Mouse (Mus musculus) midbrain, embryonic 14.5 days (tissue): ENCODE measurements around the gene Tusc2. TPM values are rescaled to one million over a fixed set of nuclear protein-coding genes. Genes with fewer than 3 reads are reported as not detected.

Experiments used
- ATAC-seq: fragments of 200-750 bp; cut with Nextera tagmentation; 2 replicates; pipeline ENCODE4 v1.8.0; 2017; ENCODE audit warnings: moderate number of reproducible peaks, moderate library complexity; ENCODE audit not compliant: low FRiP score, low TSS enrichment
- DNase-seq: peaks from one replicate; pipeline ENCODE4 v3.0.0-alpha.2; 2015
- H3K27ac ChIP-seq: fragments of 300-500 bp; sonication (generic); replicated peaks from 2 replicates; pipeline ENCODE4 v1.5.1; 2014; ENCODE audit warnings: mild to moderate bottlenecking, low read depth, low read length, moderate library complexity
- H3K27me3 ChIP-seq: fragments of 300-500 bp; sonication (generic); 2 replicates; pipeline ENCODE4 v1.6.1; 2014; ENCODE audit warnings: low read length, control low read depth, mixed read lengths; ENCODE audit not compliant: control insufficient read depth, insufficient read depth
- H3K36me3 ChIP-seq: fragments of 300-500 bp; sonication (generic); 2 replicates; pipeline ENCODE4 v1.6.1; 2014; ENCODE audit warnings: low read length, control low read depth; ENCODE audit not compliant: control insufficient read depth, insufficient read depth
- H3K4me1 ChIP-seq: fragments of 300-500 bp; sonication (generic); 2 replicates; pipeline ENCODE4 v1.6.1; 2014; ENCODE audit warnings: mild to moderate bottlenecking, antibody characterized with exemption, low read length, control low read depth; ENCODE audit not compliant: control insufficient read depth, insufficient read depth
- H3K4me2 ChIP-seq: fragments of 300-500 bp; sonication (generic); 2 replicates; pipeline ENCODE4 v1.6.1; 2014; ENCODE audit warnings: mild to moderate bottlenecking, low read length, moderate library complexity
- H3K4me3 ChIP-seq: fragments of 300-500 bp; sonication (generic); replicated peaks from 2 replicates; pipeline ENCODE4 v1.5.1; 2014; ENCODE audit warnings: low read depth, low read length
- H3K9ac ChIP-seq: fragments of 300-500 bp; sonication (generic); replicated peaks from 2 replicates; pipeline ENCODE4 v1.6.1; 2014; ENCODE audit warnings: mild to moderate bottlenecking, low read length, moderate library complexity
- H3K9me3 ChIP-seq: fragments of 300-500 bp; sonication (generic); 2 replicates; pipeline ENCODE4 v1.6.1; 2016; ENCODE audit warnings: low read length, control low read depth, mixed read lengths; ENCODE audit not compliant: control insufficient read depth
- WGBS: fragments of 180-500 bp; shearing (Covaris S2); extraction: QIAGEN DNeasy Blood & Tissue Kit; methylation state at CpG from one replicate; pipeline ENCODE4 v1.1.7; 2014; 5-methylcytosine and 5-hydroxymethylcytosine counted together
- polyA plus RNA-seq: library from polyadenylated mRNA; unstranded; fragments of >200 nt; fragmentation: Nextera tagmentation; extraction: Ambion mirVana; gene quantifications from 2 replicates; pipeline ENCODE4 v1.2.1, GENCODE M21; 2014

Tusc2 gene
- polyA plus RNA-seq, 1 experiment from 2014 or later = 120 TPM

GRCm38 (mm10) chr9:107549297-107550074, 13.6 kb upstream of the Tusc2 start:
- Histone ChIP-seq H3K4me3 (no peak overlapping the region), H3K27ac (no peak overlapping the region), H3K27me3 (peaks cover 30% of the 10 kb centered on the region), H3K4me2 (no peak overlapping the region), H3K9me3 (no peaks in the 10 kb centered on the region), H3K36me3 (peaks cover 9% of the 10 kb centered on the region), H3K4me1 (peaks cover 23% of the 10 kb centered on the region), H3K9ac (no peak overlapping the region)
- 87% methylated on average over 20 of the region's 20 CpGs for WGBS
- DNase-seq = no peak
- no peak for ATAC-seq

GRCm38 (mm10) chr9:107550491-107551116, 12.5 kb upstream of the Tusc2 start:
- WGBS = 26% methylated on average over 23 of the region's 23 CpGs

DNA sequence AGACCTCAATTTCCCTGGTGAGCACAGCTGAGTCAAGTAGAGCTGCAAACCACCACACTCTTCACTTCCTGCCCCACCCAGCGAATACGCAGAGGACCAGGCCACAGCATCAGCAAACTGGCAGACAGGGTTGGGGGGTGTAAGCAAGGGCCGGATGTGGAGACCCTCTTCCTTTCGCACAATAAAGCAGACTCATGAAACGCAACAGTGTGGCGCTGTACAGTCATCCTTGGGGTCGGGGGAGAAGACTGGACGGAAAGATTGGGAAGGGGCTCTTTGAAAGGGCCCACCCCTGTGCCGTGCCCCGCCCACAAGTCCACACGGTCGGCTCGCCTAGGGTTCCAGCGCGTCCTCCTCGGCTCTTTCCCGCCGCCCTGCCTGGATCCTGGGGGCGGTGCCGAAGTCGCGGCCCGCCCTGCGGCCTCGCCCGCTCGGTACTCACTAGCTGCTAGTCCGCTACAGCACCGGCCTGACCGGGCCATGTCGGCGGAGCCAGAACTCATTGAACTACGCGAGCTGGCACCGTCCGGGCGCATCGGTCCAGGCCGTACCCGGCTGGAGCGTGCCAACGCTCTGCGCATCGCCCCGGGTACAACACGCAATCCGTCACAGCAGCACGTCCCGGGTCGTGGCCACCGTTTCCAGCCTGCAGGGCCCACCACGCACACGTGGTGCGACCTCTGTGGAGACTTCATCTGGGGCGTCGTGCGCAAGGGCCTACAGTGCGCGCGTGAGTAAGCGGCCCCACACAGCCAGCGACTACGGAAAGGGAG, 11.8 kb upstream of the Tusc2 start, which contains the start of gene Rassf1:
TSS of gene Rassf1 (plus strand) at position 439 of the 773 bp plus-strand sequence.
- H3K9ac ChIP-seq = peak within 1 kb of the TSS; percentile 45; the same call in 1 of the 2 replicates
- H3K4me3 ChIP-seq = peak within 1 kb of the TSS; percentile 29
- H3K4me1 ChIP-seq = peaks cover 35% of the 10 kb centered on the region
- peaks cover 30% of the 10 kb centered on the region for H3K27me3 ChIP-seq
- ATAC-seq = no peak
- H3K27ac ChIP-seq = no peak within 1 kb of the TSS
- peak within 1 kb of the TSS; percentile 53 for H3K4me2 ChIP-seq
- H3K9me3 ChIP-seq = no peaks in the 10 kb centered on the region
- WGBS = 2% methylated on average over 63 of the region's 63 CpGs
- no peaks in the 10 kb centered on the region for H3K36me3 ChIP-seq
- peak; percentile 48 for DNase-seq

More at GRCm38 (mm10) chr9:107550491-107551116, 12.5 kb upstream of the Tusc2 start:
- ATAC-seq (no peak), DNase-seq (no peak)
- no peaks in the 10 kb centered on the region for H3K9me3 ChIP-seq
- no peak overlapping the region for H3K9ac ChIP-seq
- H3K4me1 ChIP-seq = peaks cover 28% of the 10 kb centered on the region
- H3K36me3 ChIP-seq = no peaks in the 10 kb centered on the region
- peak overlapping the region; percentile 53; the same call in 1 of the 2 replicates for H3K4me2 ChIP-seq
- H3K4me3 ChIP-seq = peak overlapping the region; percentile 29; the same call in 1 of the 2 replicates
- H3K27ac ChIP-seq = no peak overlapping the region
- H3K27me3 ChIP-seq = peaks cover 30% of the 10 kb centered on the region

DNA sequence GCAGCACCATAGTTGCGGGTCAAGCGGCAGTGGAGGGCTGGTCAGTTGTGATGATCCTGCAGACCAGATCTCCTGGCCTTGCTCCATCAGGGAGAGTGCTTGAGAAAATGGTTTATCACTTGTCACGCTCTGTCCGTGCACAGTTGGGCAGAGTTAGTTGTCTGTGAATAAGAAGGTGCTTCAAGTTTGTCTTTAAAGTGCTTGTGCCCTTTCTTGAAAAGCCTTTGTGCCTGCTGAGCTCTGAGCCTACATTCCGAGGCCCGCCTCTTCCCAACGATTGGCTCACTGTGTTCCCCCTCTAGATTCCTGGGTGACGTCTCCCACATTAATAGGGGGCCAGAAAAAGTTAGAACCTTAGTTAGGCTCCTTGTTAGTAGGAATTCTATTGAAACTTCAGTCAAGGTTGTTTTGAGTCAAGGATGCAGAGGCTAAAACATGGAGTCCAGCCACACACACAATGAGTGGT, 11.1 kb upstream of the Tusc2 start:
- 11% methylated on average over 8 of the region's 8 CpGs for WGBS
- Histone ChIP-seq H3K4me2 (peak overlapping the region; percentile 53), H3K9ac (0 out of 2 replicates have a peak overlapping the region, but pooled peaks have one; percentile 45), H3K27me3 (peaks cover 30% of the 10 kb centered on the region), H3K4me1 (peaks cover 34% of the 10 kb centered on the region), H3K9me3 (no peaks in the 10 kb centered on the region), H3K27ac (no peak overlapping the region), H3K4me3 (peak overlapping the region; percentile 29), H3K36me3 (peaks cover 3% of the 10 kb centered on the region; the same call in 1 of the 2 replicates)
- DNase-seq (no peak), ATAC-seq (no peak)

DNA sequence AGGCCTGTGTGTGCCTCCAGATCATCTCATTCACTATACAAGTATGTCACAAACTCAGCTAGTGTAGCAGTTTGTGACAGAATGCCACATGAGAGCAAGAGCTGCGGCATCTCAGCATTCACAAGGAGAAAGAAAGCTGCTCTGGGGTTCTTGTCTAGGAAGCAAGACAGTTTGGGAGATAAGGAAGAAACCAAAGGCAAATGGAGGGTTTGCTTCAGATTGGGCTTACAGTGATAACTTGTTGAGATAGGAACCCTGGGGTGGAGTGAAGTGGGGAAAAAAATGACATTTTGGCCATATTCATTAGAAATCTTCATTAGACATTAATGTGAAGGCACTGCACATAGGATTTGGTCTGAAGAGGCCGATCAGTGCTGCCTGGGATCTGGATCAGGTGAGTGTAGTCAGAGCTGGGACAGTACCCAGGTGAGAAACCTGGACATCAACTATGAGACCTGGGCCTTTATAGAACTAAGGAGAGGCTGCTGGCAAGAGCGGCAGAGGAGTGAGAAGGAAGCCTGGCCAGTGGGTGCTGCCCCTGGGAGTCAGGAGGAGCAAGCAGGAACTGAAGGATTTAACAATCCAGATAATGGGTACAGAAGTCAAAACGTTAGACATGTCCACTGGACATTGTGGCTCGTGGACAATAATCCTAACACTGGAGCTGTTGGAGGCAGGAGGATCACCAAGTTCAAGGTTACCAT, 10.2 kb upstream of the Tusc2 start:
- Histone ChIP-seq H3K27ac (no peak overlapping the region), H3K9ac (no peak overlapping the region), H3K9me3 (no peaks in the 10 kb centered on the region), H3K4me3 (no peak overlapping the region), H3K36me3 (peaks cover 11% of the 10 kb centered on the region), H3K27me3 (peaks cover 30% of the 10 kb centered on the region), H3K4me2 (no peak overlapping the region; the same call in 1 of the 2 replicates), H3K4me1 (peaks cover 26% of the 10 kb centered on the region)
- ATAC-seq (no peak), DNase-seq (no peak)
- 78% methylated on average over 5 of the region's 5 CpGs for WGBS

GRCm38 (mm10) chr9:107553541-107554318, 9.3 kb upstream of the Tusc2 start:
- Histone ChIP-seq H3K27me3 (peaks cover 30% of the 10 kb centered on the region), H3K4me2 (peak overlapping the region; percentile 92), H3K4me3 (peak overlapping the region; percentile 73), H3K27ac (peak overlapping the region; percentile 88), H3K4me1 (peaks cover 26% of the 10 kb centered on the region), H3K9me3 (no peaks in the 10 kb centered on the region), H3K36me3 (peaks cover 20% of the 10 kb centered on the region), H3K9ac (peak overlapping the region; percentile 76)
- ATAC-seq (peak; percentile 76; the same call in 1 of the 2 replicates), DNase-seq (no peak)
- WGBS = 8% methylated on average over 37 of the region's 37 CpGs

GRCm38 (mm10) chr9:107554319-107554825, 8.7 kb upstream of the Tusc2 start:
- H3K4me1 ChIP-seq = peaks cover 26% of the 10 kb centered on the region

More at GRCm38 (mm10) chr9:107554319-107554825, 8.7 kb upstream of the Tusc2 start:
- H3K27me3 ChIP-seq = peaks cover 30% of the 10 kb centered on the region
- peak overlapping the region; percentile 76 for H3K9ac ChIP-seq
- peak; percentile 94 for ATAC-seq
- peak overlapping the region; percentile 73 for H3K4me3 ChIP-seq
- H3K27ac ChIP-seq = peak overlapping the region; percentile 88
- H3K4me2 ChIP-seq = peak overlapping the region; percentile 92
- no peaks in the 10 kb centered on the region for H3K9me3 ChIP-seq
- DNase-seq = peak; percentile 100
- under 1% methylated on average over 53 of the region's 53 CpGs for WGBS
- H3K36me3 ChIP-seq = peaks cover 27% of the 10 kb centered on the region
